Mouse (Mus musculus) midbrain, embryonic 16.5 days (tissue): ENCODE results near the gene Tec. TPM values are rescaled to one million over a fixed set of nuclear protein-coding genes. Genes with fewer than 3 reads are reported as not detected.
A peak's percentile ranks its signal among the peaks of the same experiment; 100 is the strongest.

Source experiments
- ATAC-seq: fragments of 200-750 bp; cut with Nextera tagmentation; 2 replicates; pipeline ENCODE4 v1.8.0; 2017; ENCODE audit warnings: moderate TSS enrichment
- H3K27ac ChIP-seq: fragments of 300-500 bp; sonication (generic); 2 replicates; pipeline ENCODE4 v1.5.1; 2014; ENCODE audit warnings: mild to moderate bottlenecking, low read length, mixed read lengths
- H3K27me3 ChIP-seq: fragments of 300-500 bp; sonication (generic); 2 replicates; pipeline ENCODE4 v1.6.1; 2014; ENCODE audit warnings: low read depth, low read length, mixed read lengths; ENCODE audit not compliant: control insufficient read depth, insufficient read depth
- H3K36me3 ChIP-seq: fragments of 300-500 bp; sonication (generic); 2 replicates; pipeline ENCODE4 v1.6.1; 2014; ENCODE audit warnings: mild to moderate bottlenecking, low read length, moderate library complexity, mixed read lengths; ENCODE audit not compliant: control insufficient read depth, insufficient read depth
- H3K4me1 ChIP-seq: fragments of 300-500 bp; sonication (generic); 2 replicates; pipeline ENCODE4 v1.6.1; 2014; ENCODE audit warnings: mild to moderate bottlenecking, low read length, mixed read lengths; ENCODE audit not compliant: control insufficient read depth, insufficient read depth
- H3K4me2 ChIP-seq: fragments of 300-500 bp; sonication (generic); 2 replicates; pipeline ENCODE4 v1.6.1; 2014; ENCODE audit warnings: mild to moderate bottlenecking, low read length, mixed read lengths
- H3K4me3 ChIP-seq: fragments of 300-500 bp; sonication (generic); 2 replicates; pipeline ENCODE4 v1.5.1; 2014; ENCODE audit warnings: low read depth, mild to moderate bottlenecking, low read length, moderate library complexity, mixed read lengths
- H3K9ac ChIP-seq: fragments of 300-500 bp; sonication (generic); 2 replicates; pipeline ENCODE4 v1.6.1; 2014; ENCODE audit warnings: low read depth, low read length, mixed read lengths
- H3K9me3 ChIP-seq: fragments of 300-500 bp; sonication (generic); replicated peaks from 2 replicates; pipeline ENCODE4 v1.6.1; 2014; ENCODE audit warnings: mild to moderate bottlenecking, low read length, mixed read lengths; ENCODE audit not compliant: control insufficient read depth, poor library complexity, severe bottlenecking
- WGBS: fragments of 180-500 bp; shearing (Covaris S2); extraction: QIAGEN DNeasy Blood & Tissue Kit; methylation state at CpG from one replicate; pipeline ENCODE4 v1.1.7; 2014; 5-methylcytosine and 5-hydroxymethylcytosine counted together
- polyA plus RNA-seq: library from polyadenylated mRNA; unstranded; fragments of >200 nt; fragmentation: Nextera tagmentation; extraction: Ambion mirVana; gene quantifications from 2 replicates; pipeline ENCODE4 v1.2.1, GENCODE M21; 2015

The Tec gene
- polyA plus RNA-seq, 1 experiment from 2014 or later = 5.4 TPM

- Histone ChIP-seq H3K27me3 (no peaks in the 10 kb centered on the region), H3K36me3 (no peaks in the 10 kb centered on the region), H3K4me2 (no peak overlapping the region), H3K9ac (no peak overlapping the region), H3K4me1 (no peaks in the 10 kb centered on the region), H3K4me3 (no peak overlapping the region), H3K9me3 (no peaks in the 10 kb centered on the region), H3K27ac (no peak overlapping the region)
- no peak for ATAC-seq
- WGBS = 67% methylated on average over 18 of the region's 18 CpGs
Measured at GRCm38 (mm10) chr5:72896478-72897279, 28.4 kb upstream of the Tec start.

GRCm38 (mm10) chr5:72895261-72895660 is 27.0 kb upstream of the Tec start:
- Histone ChIP-seq H3K9me3 (no peaks in the 10 kb centered on the region), H3K9ac (no peak overlapping the region), H3K4me2 (no peak overlapping the region), H3K4me3 (no peak overlapping the region), H3K27me3 (no peaks in the 10 kb centered on the region), H3K36me3 (no peaks in the 10 kb centered on the region), H3K27ac (no peak overlapping the region), H3K4me1 (no peaks in the 10 kb centered on the region)
- 92% methylated on average over 11 of the region's 11 CpGs for WGBS
- no peak for ATAC-seq

GRCm38 (mm10) chr5:72893987-72894386 is 25.7 kb upstream of the Tec start:
- ATAC-seq = no peak
- no peak overlapping the region for H3K27ac ChIP-seq
- H3K4me1 ChIP-seq = no peaks in the 10 kb centered on the region
- H3K4me3 ChIP-seq = no peak overlapping the region
- whole genome bisulfite sequencing = 55% methylated on average over 5 of the region's 5 CpGs
- H3K9me3 ChIP-seq = no peaks in the 10 kb centered on the region
- no peaks in the 10 kb centered on the region for H3K27me3 ChIP-seq
- no peaks in the 10 kb centered on the region for H3K36me3 ChIP-seq
- no peak overlapping the region for H3K4me2 ChIP-seq
- H3K9ac ChIP-seq = no peak overlapping the region

- H3K4me2 ChIP-seq = 0 out of 2 replicates have a peak overlapping the region, but pooled peaks have one; percentile 27
- H3K9ac ChIP-seq = no peak overlapping the region
- WGBS = 5% methylated on average over 12 of the region's 12 CpGs
- no peaks in the 10 kb centered on the region for H3K4me1 ChIP-seq
- no peaks in the 10 kb centered on the region for H3K36me3 ChIP-seq
- H3K27ac ChIP-seq = no peak overlapping the region
- no peaks in the 10 kb centered on the region for H3K27me3 ChIP-seq
- no peaks in the 10 kb centered on the region for H3K9me3 ChIP-seq
- ATAC-seq = no peak
- no peak overlapping the region for H3K4me3 ChIP-seq
Measured at GRCm38 (mm10) chr5:72891534-72891933, 23.3 kb upstream of the Tec start.

GRCm38 (mm10) chr5:72888260-72888659 is 20.0 kb upstream of the Tec start:
- Histone ChIP-seq H3K36me3 (no peaks in the 10 kb centered on the region), H3K27ac (no peak overlapping the region), H3K27me3 (no peaks in the 10 kb centered on the region), H3K9ac (no peak overlapping the region), H3K9me3 (no peaks in the 10 kb centered on the region), H3K4me1 (no peaks in the 10 kb centered on the region), H3K4me2 (no peak overlapping the region), H3K4me3 (no peak overlapping the region)
- WGBS = 91% methylated on average over 7 of the region's 7 CpGs
- no peak for ATAC-seq

- Histone ChIP-seq H3K27me3 (no peaks in the 10 kb centered on the region), H3K9me3 (no peaks in the 10 kb centered on the region), H3K27ac (no peak overlapping the region), H3K4me2 (no peak overlapping the region), H3K36me3 (no peaks in the 10 kb centered on the region), H3K4me3 (no peak overlapping the region), H3K4me1 (no peaks in the 10 kb centered on the region), H3K9ac (no peak overlapping the region)
- WGBS = 86% methylated on average over 18 of the region's 19 CpGs
- ATAC-seq = no peak
Measured at GRCm38 (mm10) chr5:72886458-72887222, 18.4 kb upstream of the Tec start.

- ATAC-seq = no peak
- H3K4me1 ChIP-seq = no peaks in the 10 kb centered on the region
- no peak overlapping the region for H3K9ac ChIP-seq
- no peaks in the 10 kb centered on the region for H3K9me3 ChIP-seq
- H3K4me3 ChIP-seq = no peak overlapping the region
- no peak overlapping the region for H3K27ac ChIP-seq
- 94% methylated on average over 3 of the region's 3 CpGs for WGBS
- no peaks in the 10 kb centered on the region for H3K27me3 ChIP-seq
- H3K36me3 ChIP-seq = no peaks in the 10 kb centered on the region
- no peak overlapping the region for H3K4me2 ChIP-seq
Measured at GRCm38 (mm10) chr5:72883706-72884105, 15.4 kb upstream of the Tec start.

GRCm38 (mm10) chr5:72882412-72882765 is 14.1 kb upstream of the Tec start:
- H3K27ac ChIP-seq = no peak overlapping the region
- no peaks in the 10 kb centered on the region for H3K36me3 ChIP-seq
- no peaks in the 10 kb centered on the region for H3K27me3 ChIP-seq
- H3K9ac ChIP-seq = no peak overlapping the region
- no peak for ATAC-seq
- H3K4me3 ChIP-seq = no peak overlapping the region
- H3K4me2 ChIP-seq = no peak overlapping the region
- no peaks in the 10 kb centered on the region for H3K9me3 ChIP-seq
- WGBS = 83% methylated on average over 2 of the region's 2 CpGs
- H3K4me1 ChIP-seq = no peaks in the 10 kb centered on the region

- no peaks in the 10 kb centered on the region for H3K4me1 ChIP-seq
- 88% methylated on average over 12 of the region's 12 CpGs for WGBS
- no peaks in the 10 kb centered on the region for H3K9me3 ChIP-seq
- H3K9ac ChIP-seq = no peak overlapping the region
- no peaks in the 10 kb centered on the region for H3K36me3 ChIP-seq
- no peak overlapping the region for H3K27ac ChIP-seq
- no peak overlapping the region for H3K4me3 ChIP-seq
- no peak for ATAC-seq
- no peak overlapping the region for H3K4me2 ChIP-seq
- H3K27me3 ChIP-seq = no peaks in the 10 kb centered on the region
Measured at GRCm38 (mm10) chr5:72881748-72882411, 13.6 kb upstream of the Tec start.
